Comparison of ENCODE assay signal across 8 mouse cellular contexts in the genomic region with DNA sequence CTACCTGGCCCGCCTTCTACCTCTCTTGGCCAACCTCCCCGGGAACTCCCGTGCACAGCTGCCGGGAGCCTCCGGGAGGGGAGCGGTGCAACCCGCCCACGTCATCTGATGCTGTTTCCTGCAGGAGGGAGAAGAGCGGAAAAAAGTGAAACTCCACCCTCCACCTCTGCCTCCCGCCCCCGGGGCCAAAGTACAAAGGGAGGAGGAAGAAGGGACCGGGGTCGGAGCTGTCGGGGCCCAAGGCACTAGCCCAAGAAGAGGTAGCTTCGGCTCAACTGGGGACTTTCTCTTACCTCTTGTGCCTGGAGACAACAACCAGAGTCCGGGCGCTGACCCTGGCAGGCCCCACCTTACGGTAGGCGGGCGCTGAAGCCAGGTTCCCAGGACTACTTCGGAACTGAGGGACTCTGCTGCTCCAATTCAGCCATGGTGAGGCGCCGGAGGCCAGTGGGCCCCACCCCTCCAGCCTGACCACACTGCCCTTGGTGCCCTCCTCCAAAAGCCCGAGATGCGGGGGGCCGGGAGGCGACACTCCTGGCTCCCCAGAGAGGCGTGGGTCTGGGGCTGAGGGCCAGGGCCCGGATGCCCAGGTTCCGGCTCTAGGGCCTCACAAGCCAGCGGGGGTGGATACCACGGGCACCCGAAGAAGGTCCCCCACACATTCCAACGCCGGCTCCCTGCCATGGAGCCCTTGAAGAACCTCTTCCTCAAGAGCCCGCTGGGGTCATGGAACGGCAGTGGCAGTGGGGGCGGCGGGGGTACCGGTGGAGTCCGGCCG. TPM values are rescaled to one million over a fixed set of nuclear protein-coding genes. Genes with fewer than 3 reads are reported as not detected.
DNase-seq lines count a peak whose midpoint lies in the region; ATAC-seq lines count a peak whose summit lies in the region.

No protein-coding gene starts in this region.

- peak overlapping the region; percentile 95 for H3K4me3 ChIP-seq in hindbrain, embryonic 13.5 days

- no peak for ATAC-seq in hindbrain, embryonic 13.5 days (ENCODE audit: low FRiP score)

- no peaks in the 10 kb centered on the region for H3K9me3 ChIP-seq in hindbrain, embryonic 13.5 days

- H3K9ac ChIP-seq in hindbrain, embryonic 13.5 days: peak overlapping the region; percentile 93

- peak overlapping the region; percentile 90 for H3K27ac ChIP-seq in hindbrain, embryonic 13.5 days

- H3K4me1 ChIP-seq in hindbrain, embryonic 13.5 days (replicated peaks): peaks cover 55% of the 10 kb centered on the region

- peaks cover 63% of the 10 kb centered on the region for H3K36me3 ChIP-seq in hindbrain, embryonic 13.5 days

- DNase-seq in R1 (ENCODE audit: low read depth, low spot score): peak; percentile 79
- peak; percentile 75 to 79 for DNase-seq in cerebellum, postnatal 25 days
- DNase-seq in frontal cortex, postnatal 25 days (ENCODE audit: low spot score in 2 of 2): peak; percentile 57 to 65
- DNase-seq in layer of hippocampus, postnatal 14 days (ENCODE audit: low spot score in 2 of 2): peak; percentile 63 to 70
- DNase-seq in lung, postnatal 14 days: peak; percentile 90
- DNase-seq in ovary, postnatal 36 days (ENCODE audit: low spot score): peak; percentile 86
- DNase-seq in thymus, postnatal 14 days: peak; percentile 94

- 11% methylated on average over 42 of the region's 42 CpGs for WGBS in hindbrain, embryonic 13.5 days

- peak overlapping the region; percentile 100 for H3K4me2 ChIP-seq in hindbrain, embryonic 13.5 days

- H3K27me3 ChIP-seq in hindbrain, embryonic 13.5 days: peaks cover under 1% of the 10 kb centered on the region; the same call in 1 of the 2 replicates

RNA-seq across cellular contexts. Expression of gene Pcnx3, which starts 1.0 kb away (rescaled TPM):
- 21.3 and 24.4 TPM in 2 replicates for polyA plus RNA-seq in hindbrain, embryonic 13.5 days (2015; fragmentation: Nextera tagmentation; extraction: Ambion mirVana)
- total RNA-seq in layer of hippocampus, postnatal 14 days (2021): 10 to 100 TPM; 66.3 to 72.2 TPM

RNA-seq across cellular contexts. Expression of gene Map3k11, which starts 1.2 kb away (rescaled TPM):
- 11.6 and 14.4 TPM in 2 replicates for polyA plus RNA-seq in hindbrain, embryonic 13.5 days (2015; fragmentation: Nextera tagmentation; extraction: Ambion mirVana)
- 10 to 100 TPM; 16.1 to 17.0 TPM for total RNA-seq in layer of hippocampus, postnatal 14 days (2021)

RNA-seq across cellular contexts. Expression of gene Kcnk7, which starts 14.4 kb away (rescaled TPM):
- polyA plus RNA-seq in hindbrain, embryonic 13.5 days (2015; fragmentation: Nextera tagmentation; extraction: Ambion mirVana): 0.44 and 0.63 TPM in 2 replicates
- not detected for total RNA-seq in layer of hippocampus, postnatal 14 days (2021)

RNA-seq across cellular contexts. Expression of gene Sipa1, which starts 26.2 kb away (rescaled TPM):
- 15.0 and 15.4 TPM in 2 replicates for polyA plus RNA-seq in hindbrain, embryonic 13.5 days (2015; fragmentation: Nextera tagmentation; extraction: Ambion mirVana)
- 10 to 100 TPM; 22.8 to 26.1 TPM for total RNA-seq in layer of hippocampus, postnatal 14 days (2021)

RNA-seq across cellular contexts. Expression of gene Ehbp1l1, which starts 36.4 kb away (rescaled TPM):
- polyA plus RNA-seq in hindbrain, embryonic 13.5 days (2015; fragmentation: Nextera tagmentation; extraction: Ambion mirVana): 6.7 and 10.1 TPM in 2 replicates
- total RNA-seq in layer of hippocampus, postnatal 14 days (2021): 10 to 100 TPM; 15.6 to 20.1 TPM
